Mouse (Mus musculus) cerebellum, adult 2 months (tissue): ENCODE data around the gene Slc8b1. TPM values are rescaled to one million over a fixed set of nuclear protein-coding genes. Genes with fewer than 3 reads are reported as not detected.

Experiments
- DNase-seq, 2 experiments: peaks; one replicate each; pipeline ENCODE4 v3.0.0; 2021
- H3K27ac ChIP-seq: fragments of 200-500 bp; 2 replicates; pipeline ENCODE4 v1.5.1; 2012; ENCODE audit warnings: low read length, control low read depth, inconsistent platforms; ENCODE audit not compliant: insufficient read depth
- H3K27me3 ChIP-seq: fragments of 200-500 bp; 2 replicates; pipeline ENCODE4 v1.6.1; 2012; ENCODE audit warnings: inconsistent platforms, mild to moderate bottlenecking, low read length, moderate library complexity; ENCODE audit not compliant: control insufficient read depth, insufficient read depth
- H3K4me1 ChIP-seq: fragments of 200-500 bp; 2 replicates; pipeline ENCODE4 v1.6.1; 2011; ENCODE audit warnings: low read length; ENCODE audit not compliant: control insufficient read depth, insufficient read depth
- H3K4me3 ChIP-seq: fragments of 200-500 bp; replicated peaks from 2 replicates; pipeline ENCODE3; 2011; ENCODE audit warnings: mild to moderate bottlenecking, low read depth, low read length, control low read depth; ENCODE audit not compliant: insufficient read depth
- CTCF ChIP-seq: fragments of 200-500 bp; IDR thresholded peaks from 2 replicates; pipeline ENCODE4 v1.5.1; 2011; ENCODE audit warnings: low read depth, mild to moderate bottlenecking, control low read depth, low read length, moderate library complexity, borderline replicate concordance; ENCODE audit not compliant: insufficient read depth
- POLR2A ChIP-seq: fragments of 200-500 bp; IDR thresholded peaks from 2 replicates; pipeline ENCODE4 v1.6.1; 2011; ENCODE audit warnings: low read length, control low read depth, borderline replicate concordance; ENCODE audit not compliant: insufficient read depth
- WGBS: fragments of 180-500 bp; shearing (Covaris S2); methylation state at CpG from one replicate; pipeline ENCODE4 v1.1.7; 2018; 5-methylcytosine and 5-hydroxymethylcytosine counted together
- polyA plus RNA-seq: library from polyadenylated mRNA; depleted of rRNA; stranded (reverse); fragments of >200 nt; gene quantifications from 2 replicates; pipeline ENCODE4 v1.2.3, GENCODE M21; 2012

Gene Slc8b1
- polyA plus RNA-seq, 1 experiment = 8.2 TPM

DNA sequence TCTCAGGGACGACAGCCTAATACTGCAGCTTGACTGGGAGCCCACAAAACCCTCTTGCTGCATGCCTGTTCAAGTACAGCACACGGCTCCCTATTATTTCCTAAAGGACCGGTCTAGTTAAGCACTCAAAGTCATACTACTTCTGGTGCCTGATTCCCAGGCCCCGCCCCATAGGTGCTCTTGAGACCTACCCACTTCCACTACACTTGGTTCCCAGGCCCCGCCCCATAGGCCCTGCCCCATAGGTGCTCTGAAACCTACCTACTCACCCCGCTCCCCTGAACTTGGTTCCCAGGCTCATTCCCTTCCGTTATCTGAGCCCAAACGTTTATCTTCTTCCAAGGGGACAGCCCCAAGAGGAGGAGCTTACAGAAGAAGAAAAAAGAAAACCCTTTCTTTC, 23.1 kb upstream of the Slc8b1 start:
- H3K4me1 ChIP-seq = peaks cover 10% of the 10 kb centered on the region
- WGBS = 87% methylated on average over 8 of the region's 8 CpGs
- TF ChIP-seq CTCF (no peak), POLR2A (no peak)

DNA sequence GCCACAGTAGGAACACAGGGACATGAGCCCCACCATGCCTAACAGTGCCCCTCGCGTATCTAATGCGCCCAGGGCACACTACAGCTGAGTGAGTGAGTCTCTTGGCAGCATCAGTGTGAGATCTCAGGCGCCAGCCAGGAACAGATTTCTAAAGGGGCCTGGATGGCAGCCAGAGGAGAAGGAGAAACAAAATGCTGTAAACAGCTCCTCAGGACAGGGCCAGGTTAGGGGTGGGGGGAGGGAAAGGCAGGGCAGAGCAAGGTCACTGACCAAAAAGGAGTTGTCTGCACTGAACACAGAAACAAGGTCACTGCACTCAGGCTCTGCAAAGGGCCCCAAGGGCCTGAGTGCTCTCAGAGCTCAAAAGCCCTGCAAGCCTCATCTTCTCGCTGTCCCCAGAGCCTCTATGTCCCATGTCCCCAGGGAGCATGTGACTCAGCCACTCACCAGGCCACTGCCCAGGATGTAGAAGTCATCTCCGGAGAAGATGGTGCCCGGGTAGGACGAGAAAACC, 20.2 kb upstream of the Slc8b1 start:
- TF ChIP-seq POLR2A = no peak
- no peak for TF ChIP-seq CTCF
- WGBS = 12% methylated on average over 8 of the region's 8 CpGs
- H3K4me1 ChIP-seq = peaks cover 28% of the 10 kb centered on the region
- no peaks in the 10 kb centered on the region for H3K27me3 ChIP-seq
- DNase-seq = peak; percentile 65 to 76
- H3K27ac ChIP-seq = peak overlapping the region; percentile 18; the same call in 1 of the 2 replicates
- no peak overlapping the region for H3K4me3 ChIP-seq

More for the DNA sequence above, 23.1 kb upstream of the Slc8b1 start:
- DNase-seq = no peak
- Histone ChIP-seq H3K27ac (no peak overlapping the region), H3K4me3 (no peak overlapping the region), H3K27me3 (no peaks in the 10 kb centered on the region)

DNA sequence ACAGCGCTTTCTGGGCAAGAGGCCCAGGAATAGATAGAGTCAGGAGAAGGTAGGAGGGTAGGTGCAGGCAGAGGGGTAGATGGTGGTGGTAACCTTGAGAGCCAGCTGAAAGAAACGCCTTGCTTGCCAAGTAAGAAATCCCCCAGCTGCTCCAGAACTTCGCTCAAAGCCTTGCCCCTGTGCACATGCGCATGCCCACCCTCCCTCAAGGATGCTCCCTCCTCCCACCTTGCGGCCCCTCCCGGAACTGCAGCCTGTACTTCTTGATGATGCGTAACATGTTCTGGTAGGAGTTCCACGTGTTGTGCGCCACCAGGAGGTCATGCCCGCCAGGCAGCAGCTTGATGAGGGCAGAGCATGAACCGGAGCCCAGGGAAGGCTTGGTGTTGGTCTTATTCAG, 18.5 kb upstream of the Slc8b1 start:
- DNase-seq = no peak

DNA sequence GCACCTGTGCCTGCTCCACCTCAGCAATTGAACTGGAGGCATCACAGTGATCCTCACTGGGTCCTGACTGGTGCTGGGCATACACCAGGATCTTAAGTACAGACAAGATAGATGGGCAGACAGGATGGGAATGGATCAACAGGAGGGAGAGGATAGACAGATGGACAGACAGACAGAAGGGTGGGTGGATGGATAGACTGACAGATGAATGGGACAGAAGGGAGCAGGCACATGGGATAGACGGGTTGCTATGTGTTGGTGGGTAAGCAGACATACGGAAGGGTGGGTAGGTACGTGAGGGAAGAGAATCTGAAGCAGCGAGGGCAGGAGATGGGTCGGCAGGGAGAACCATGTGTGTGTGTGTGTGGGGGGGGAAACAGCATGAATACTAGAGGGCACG, 17.5 kb upstream of the Slc8b1 start:
- no peak for DNase-seq
- Histone ChIP-seq H3K4me3 (no peak overlapping the region), H3K4me1 (peaks cover 32% of the 10 kb centered on the region), H3K27me3 (no peaks in the 10 kb centered on the region), H3K27ac (no peak overlapping the region)
- TF ChIP-seq CTCF = no peak
- no peak for TF ChIP-seq POLR2A
- 63% methylated on average over 6 of the region's 6 CpGs for WGBS

More for the DNA sequence above, 18.5 kb upstream of the Slc8b1 start:
- TF ChIP-seq POLR2A (no peak), CTCF (peak; percentile 48; the same call in 1 of the 2 replicates)
- H3K27me3 ChIP-seq = no peaks in the 10 kb centered on the region
- H3K4me3 ChIP-seq = no peak overlapping the region
- H3K4me1 ChIP-seq = peaks cover 32% of the 10 kb centered on the region
- no peak overlapping the region for H3K27ac ChIP-seq
- WGBS = 72% methylated on average over 11 of the region's 11 CpGs

DNA sequence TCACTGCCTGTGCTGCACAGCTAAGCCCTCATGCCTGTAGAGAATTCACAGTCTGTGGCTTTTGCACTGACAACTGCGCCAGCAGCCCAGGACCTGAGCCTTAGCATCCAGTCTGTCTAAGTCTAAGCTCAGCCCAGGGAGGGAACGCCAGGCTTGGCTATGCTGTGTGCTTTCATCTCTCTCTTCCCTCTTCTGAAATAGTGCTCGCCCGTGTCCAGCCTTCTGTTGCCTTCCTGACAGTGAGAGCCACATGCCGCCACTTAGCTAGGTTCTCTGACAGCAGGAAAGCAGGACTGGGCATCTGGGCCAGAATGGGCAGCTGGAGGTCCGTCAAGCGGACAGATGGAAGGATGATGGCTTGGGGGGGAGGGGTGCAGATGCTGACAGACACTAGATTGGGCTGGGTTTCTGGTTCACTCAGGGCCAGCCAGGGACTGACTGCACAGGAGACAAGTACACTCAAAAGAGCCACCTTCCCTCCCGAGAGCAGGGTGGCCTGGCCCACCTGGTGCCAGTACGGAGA, 17.0 kb upstream of the Slc8b1 start:
- Histone ChIP-seq H3K4me3 (no peak overlapping the region), H3K27me3 (no peaks in the 10 kb centered on the region), H3K27ac (no peak overlapping the region), H3K4me1 (peaks cover 32% of the 10 kb centered on the region)
- DNase-seq = no peak
- 36% methylated on average over 9 of the region's 9 CpGs for WGBS
- TF ChIP-seq POLR2A = no peak
- no peak for TF ChIP-seq CTCF

DNA sequence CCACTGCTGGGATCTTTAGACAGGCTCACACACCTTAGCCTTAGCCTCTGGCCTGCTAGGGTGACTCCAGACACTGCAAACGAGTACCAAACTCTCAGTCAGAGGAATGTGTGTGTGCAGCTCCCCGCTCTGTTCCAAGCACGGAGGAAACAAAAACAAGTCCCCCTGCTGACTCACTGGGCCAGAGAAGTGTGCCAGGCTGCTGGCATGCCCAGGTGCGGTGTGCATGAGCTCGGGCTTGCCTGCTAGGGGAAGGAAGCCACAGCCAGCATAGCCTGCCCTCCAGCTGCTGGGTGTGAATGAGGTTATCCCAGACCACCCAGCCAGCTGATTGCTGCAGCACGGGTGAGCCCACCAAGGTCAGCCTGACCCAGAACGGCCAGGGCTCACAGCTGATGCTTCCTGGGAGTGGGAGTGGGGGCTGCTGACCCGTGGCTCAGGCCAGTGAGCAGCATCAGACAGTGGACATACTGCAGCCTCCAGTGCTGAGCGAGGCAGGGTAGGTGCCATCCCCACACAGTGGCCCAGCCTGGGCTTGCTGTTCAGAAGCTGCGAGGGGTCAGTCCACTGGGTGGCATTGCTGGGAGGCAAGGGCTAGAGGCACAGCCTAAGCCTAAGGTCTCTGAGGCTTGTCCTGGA, 15.8 kb upstream of the Slc8b1 start:
- Histone ChIP-seq H3K27ac (no peak overlapping the region), H3K4me3 (no peak overlapping the region), H3K27me3 (no peaks in the 10 kb centered on the region), H3K4me1 (peaks cover 32% of the 10 kb centered on the region)
- WGBS = 31% methylated on average over 10 of the region's 10 CpGs
- DNase-seq = peak in 1 of 2 experiments; percentile 57
- TF ChIP-seq POLR2A (no peak), CTCF (no peak)

DNA sequence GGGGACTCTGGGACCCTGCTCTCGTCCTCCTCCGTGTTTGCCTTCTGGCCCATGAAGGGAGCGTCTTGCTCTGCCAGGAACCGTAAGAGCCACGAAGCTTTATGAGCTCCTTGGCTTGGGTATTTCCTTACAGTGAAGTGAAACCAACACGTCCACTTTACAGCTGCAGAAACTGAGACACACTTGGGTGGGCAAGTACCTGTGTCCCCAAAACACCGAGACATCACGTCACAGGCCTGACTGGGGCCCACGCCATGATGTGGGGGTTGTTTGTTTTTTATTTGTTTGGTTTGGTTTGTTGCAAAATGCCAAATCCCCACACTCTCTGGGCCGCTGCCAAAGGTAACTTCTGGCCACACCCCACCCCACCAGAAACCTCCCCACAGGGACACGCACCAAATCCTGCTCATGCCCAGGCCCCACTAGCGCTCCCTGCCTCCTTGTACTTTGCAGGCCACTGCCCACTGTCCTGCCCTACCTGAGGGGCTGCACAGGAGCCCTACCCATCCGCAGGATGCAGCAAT, 15.2 kb upstream of the Slc8b1 start:
- no peaks in the 10 kb centered on the region for H3K27me3 ChIP-seq
- WGBS = 84% methylated on average over 13 of the region's 13 CpGs
- no peak for DNase-seq
- no peak overlapping the region for H3K4me3 ChIP-seq
- TF ChIP-seq CTCF (no peak), POLR2A (no peak)
- peaks cover 26% of the 10 kb centered on the region for H3K4me1 ChIP-seq
- H3K27ac ChIP-seq = no peak overlapping the region

DNA sequence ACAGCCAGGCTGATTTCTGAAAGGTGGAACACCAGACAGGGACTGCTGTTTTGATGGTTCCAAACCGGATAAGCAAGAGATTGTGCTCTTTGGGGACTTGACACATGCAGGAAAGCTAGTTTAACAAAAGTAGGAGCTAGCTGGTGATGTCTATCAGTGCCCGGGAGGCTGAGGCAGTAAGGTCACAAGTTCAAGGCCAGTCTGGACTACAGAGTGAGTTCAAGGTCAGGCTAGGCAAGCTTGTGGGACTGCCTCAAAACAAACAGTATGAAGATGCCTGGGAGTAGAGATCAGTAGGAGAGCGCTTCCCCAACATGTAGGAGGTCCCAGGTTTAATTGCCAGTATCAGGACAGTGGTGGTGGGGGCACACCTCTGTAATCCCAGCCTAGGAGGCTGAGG, 13.9 kb upstream of the Slc8b1 start:
- Histone ChIP-seq H3K4me3 (no peak overlapping the region), H3K4me1 (peaks cover 23% of the 10 kb centered on the region), H3K27ac (no peak overlapping the region), H3K27me3 (no peaks in the 10 kb centered on the region)
- DNase-seq = no peak
- 96% methylated on average over 3 of the region's 3 CpGs for WGBS
- TF ChIP-seq POLR2A (no peak), CTCF (no peak)
